Mouse (Mus musculus) lung, adult 2 months (tissue): ENCODE measurements around the gene Trmt1l.

ENCODE experiments used
- CTCF ChIP-seq: fragments of 200-500 bp; IDR thresholded peaks from 2 replicates; pipeline ENCODE4 v1.5.1; 2011; ENCODE audit warnings: mild to moderate bottlenecking, low read length, control low read depth; ENCODE audit not compliant: insufficient read depth
- POLR2A ChIP-seq: fragments of 200-500 bp; IDR thresholded peaks from 2 replicates; pipeline ENCODE4 v1.6.1; 2011; ENCODE audit warnings: low read depth, mild to moderate bottlenecking, control low read depth, low read length, borderline replicate concordance; ENCODE audit errors: extremely low read depth

DNA sequence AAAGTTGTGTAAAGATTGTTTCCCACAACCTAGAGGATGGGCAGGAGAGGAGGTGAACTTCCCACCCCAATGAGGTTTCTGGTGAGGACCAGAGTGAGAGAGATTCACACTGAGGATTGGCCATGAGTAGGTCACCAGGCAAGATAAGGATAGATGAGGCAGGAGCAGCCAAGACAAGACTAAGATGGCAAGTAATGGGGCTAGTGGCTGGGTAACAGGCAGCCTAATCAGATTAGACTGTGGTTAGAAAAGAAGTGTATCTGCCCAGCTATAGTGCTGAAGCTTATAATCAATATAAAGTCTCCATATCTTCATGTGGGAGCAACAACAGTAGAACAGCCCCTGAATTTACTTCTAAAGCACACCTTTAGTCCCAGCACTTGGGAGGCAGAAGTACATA is 65.5 kb downstream of the Trmt1l start:
- TF ChIP-seq POLR2A, result no peak
- no peak for TF ChIP-seq CTCF
